Mouse (Mus musculus) liver, embryonic 12.5 days (tissue): Measurements from ENCODE around the gene Vmn1r5. TPM values are rescaled to one million over a fixed set of nuclear protein-coding genes. Genes with fewer than 3 reads are reported as not detected.

Experiments used
- polyA plus RNA-seq: library from polyadenylated mRNA; unstranded; fragments of >200 nt; fragmentation: Nextera tagmentation; extraction: Ambion mirVana; gene quantifications from 2 replicates; pipeline ENCODE4 v1.2.1, GENCODE M21; 2016

Gene Vmn1r5
- polyA plus RNA-seq, 1 experiment from 2014 or later, result not detected

Other genes with a start within 250 kb of the Vmn1r5 start
- gene Kbtbd2, start 172.5 kb upstream of the Vmn1r5 start, polyA plus RNA-seq, result 23.9 and 25.3 TPM in 2 replicates
- gene Fkbp9, start 138.2 kb upstream of the Vmn1r5 start, polyA plus RNA-seq, result 34.3 and 35.0 TPM in 2 replicates
- gene Nt5c3, start 46.3 kb upstream of the Vmn1r5 start, polyA plus RNA-seq, result 216 and 218 TPM in 2 replicates
- 0.13 and 0.29 TPM in 2 replicates for gene Vmn1r4, start 46.3 kb upstream of the Vmn1r5 start, polyA plus RNA-seq
- not detected in 2 replicates for gene Vmn1r6, start 27.0 kb downstream of the Vmn1r5 start, polyA plus RNA-seq
- not detected in 2 replicates for gene Vmn1r7, start 55.1 kb downstream of the Vmn1r5 start, polyA plus RNA-seq
- gene Vmn1r8, start 62.0 kb downstream of the Vmn1r5 start, polyA plus RNA-seq, result not detected in 2 replicates
- not detected in 2 replicates for gene Vmn1r9, start 96.5 kb downstream of the Vmn1r5 start, polyA plus RNA-seq
- not detected in 2 replicates for gene Vmn1r10, start 139.2 kb downstream of the Vmn1r5 start, polyA plus RNA-seq
- gene Vmn1r11, start 163.2 kb downstream of the Vmn1r5 start, polyA plus RNA-seq, result not detected in 2 replicates
- not detected in 2 replicates for gene Vmn1r12, start 186.6 kb downstream of the Vmn1r5 start, polyA plus RNA-seq
- gene Vmn1r13, start 233.0 kb downstream of the Vmn1r5 start, polyA plus RNA-seq, result not detected in 2 replicates